Mouse (Mus musculus) liver, embryonic 13.5 days (tissue): ENCODE measurements at regions not wholly inside any gene's neighbourhood (a gene's known extent, or its start where the extent isn't known, plus 50 kb on each side); places are given as distances from the start of the nearest gene placed in this dataset.

ENCODE experiments used
- ATAC-seq: fragments of 200-750 bp; cut with Nextera tagmentation; 2 replicates; pipeline ENCODE4 v1.8.0; 2017; ENCODE audit warnings: low read depth, mild to moderate bottlenecking, moderate number of reproducible peaks, moderate library complexity
- DNase-seq: peaks from one replicate; pipeline ENCODE4 v3.0.0; 2022
- H3K27ac ChIP-seq: fragments of 300-500 bp; sonication (generic); 2 replicates; pipeline ENCODE4 v1.5.1; 2015; ENCODE audit warnings: moderate library complexity, mild to moderate bottlenecking, inconsistent platforms
- H3K27me3 ChIP-seq: fragments of 300-500 bp; sonication (generic); 2 replicates; pipeline ENCODE4 v1.6.1; 2015; ENCODE audit warnings: mild to moderate bottlenecking, inconsistent platforms
- H3K36me3 ChIP-seq: fragments of 300-500 bp; sonication (generic); 2 replicates; pipeline ENCODE4 v1.6.1; 2015; ENCODE audit warnings: mild to moderate bottlenecking, inconsistent platforms
- H3K4me1 ChIP-seq: fragments of 300-500 bp; sonication (generic); replicated peaks from 2 replicates; pipeline ENCODE4 v1.6.1; 2015; ENCODE audit warnings: inconsistent platforms
- H3K4me2 ChIP-seq: fragments of 300-500 bp; sonication (generic); 2 replicates; pipeline ENCODE4 v1.6.1; 2015; ENCODE audit warnings: inconsistent platforms, mild to moderate bottlenecking, moderate library complexity
- H3K4me3 ChIP-seq: fragments of 300-500 bp; sonication (generic); replicated peaks from 2 replicates; pipeline ENCODE4 v1.5.1; 2015; ENCODE audit warnings: mild to moderate bottlenecking, inconsistent platforms
- H3K9ac ChIP-seq: fragments of 300-500 bp; sonication (generic); 2 replicates; pipeline ENCODE4 v1.6.1; 2015; ENCODE audit warnings: mild to moderate bottlenecking, inconsistent platforms
- H3K9me3 ChIP-seq: fragments of 300-500 bp; sonication (generic); replicated peaks from 2 replicates; pipeline ENCODE4 v1.6.1; 2016; ENCODE audit warnings: inconsistent platforms
- WGBS: fragments of 180-500 bp; shearing (Covaris S2); methylation state at CpG from one replicate; pipeline ENCODE4 v1.1.7; 2015; ENCODE audit not compliant: insufficient replicate concordance; 5-methylcytosine and 5-hydroxymethylcytosine counted together

DNA sequence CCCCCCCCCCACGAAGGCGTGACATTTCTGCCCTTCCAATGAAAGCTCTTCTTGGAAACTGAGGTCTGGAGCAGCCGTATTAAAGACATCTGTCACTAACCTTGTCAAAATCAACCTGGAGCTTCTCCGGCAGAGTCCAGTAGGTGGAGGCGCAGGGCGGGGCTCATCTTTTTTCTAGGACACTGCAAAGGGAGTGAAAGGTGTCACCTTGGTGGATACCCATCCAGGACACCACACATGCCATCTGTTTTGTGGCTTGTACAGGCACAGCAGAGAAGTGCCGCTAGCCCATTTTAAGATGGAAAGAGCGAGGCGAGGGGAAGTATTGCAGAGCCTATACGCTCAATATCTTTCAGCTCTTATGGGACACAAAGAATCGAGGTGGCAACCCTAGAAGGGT, 184.5 kb upstream of the Zfp618 start:
- H3K4me1 ChIP-seq: no peaks in the 10 kb centered on the region
- no peak for DNase-seq
- 36% methylated on average over 11 of the region's 11 CpGs for WGBS
- H3K4me2 ChIP-seq: peak overlapping the region; percentile 51
- H3K27ac ChIP-seq: no peak overlapping the region
- H3K9ac ChIP-seq: no peak overlapping the region
- peaks cover 12% of the 10 kb centered on the region; the same call in 1 of the 2 replicates for H3K27me3 ChIP-seq
- H3K36me3 ChIP-seq: no peaks in the 10 kb centered on the region
- H3K4me3 ChIP-seq: peak overlapping the region; percentile 39
- no peak for ATAC-seq
- H3K9me3 ChIP-seq: no peaks in the 10 kb centered on the region

DNA sequence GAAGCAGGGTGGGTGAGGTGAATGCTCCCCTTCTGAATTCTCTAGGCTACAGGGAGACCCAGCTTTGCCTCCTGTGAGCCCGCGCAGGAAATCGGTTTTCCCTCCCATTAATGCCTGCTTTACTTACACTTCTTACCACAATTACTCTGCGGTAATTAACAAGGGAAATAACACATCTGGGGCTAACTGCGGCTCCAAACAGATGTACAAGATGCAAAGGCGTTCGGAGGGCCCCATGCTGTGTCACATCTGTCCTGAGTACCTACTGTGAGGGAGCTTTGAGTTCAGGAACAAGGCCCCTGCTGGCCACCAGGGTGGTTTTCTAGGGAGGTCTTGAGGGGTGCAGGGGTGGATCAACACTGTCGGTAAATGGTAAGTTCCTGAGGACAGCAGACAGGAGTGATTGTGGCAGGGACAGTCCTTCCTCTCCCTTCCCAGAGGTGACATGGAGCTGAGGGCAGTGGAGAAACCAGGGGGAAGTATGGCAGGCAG, 184.0 kb upstream of the Zfp618 start:
- no peak overlapping the region for H3K4me3 ChIP-seq
- DNase-seq: no peak
- no peaks in the 10 kb centered on the region for H3K9me3 ChIP-seq
- H3K4me1 ChIP-seq: no peaks in the 10 kb centered on the region
- H3K27me3 ChIP-seq: peaks cover 12% of the 10 kb centered on the region; the same call in 1 of the 2 replicates
- H3K4me2 ChIP-seq: no peak overlapping the region
- no peak overlapping the region for H3K9ac ChIP-seq
- no peaks in the 10 kb centered on the region for H3K36me3 ChIP-seq
- 19% methylated on average over 8 of the region's 8 CpGs for WGBS
- no peak overlapping the region for H3K27ac ChIP-seq
- no peak for ATAC-seq

DNA sequence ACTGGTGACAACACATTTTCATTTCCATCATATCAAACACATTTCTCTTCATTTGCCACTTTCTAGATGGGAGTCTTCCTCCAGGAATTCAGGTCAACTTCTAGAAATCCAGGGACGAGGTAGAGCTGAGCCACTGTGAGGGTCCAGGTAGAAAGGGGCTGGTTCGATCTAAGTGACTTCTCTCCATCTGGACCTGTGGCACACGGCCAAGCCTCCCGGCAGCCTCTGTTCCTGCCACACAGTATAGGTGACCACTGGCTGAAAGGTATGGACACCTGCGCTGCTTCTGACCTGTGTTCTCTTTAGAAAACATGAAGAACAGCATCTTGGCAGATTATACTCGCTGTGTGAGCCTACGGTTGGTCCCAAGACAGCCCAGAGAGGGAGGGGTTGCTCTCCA, 179.7 kb upstream of the Zfp618 start:
- H3K4me2 ChIP-seq: no peak overlapping the region
- H3K9ac ChIP-seq: no peak overlapping the region
- no peaks in the 10 kb centered on the region for H3K9me3 ChIP-seq
- DNase-seq (no peak), ATAC-seq (no peak)
- WGBS: 75% methylated on average over 7 of the region's 7 CpGs
- H3K27ac ChIP-seq: no peak overlapping the region
- H3K4me3 ChIP-seq: no peak overlapping the region
- peaks cover 12% of the 10 kb centered on the region; the same call in 1 of the 2 replicates for H3K27me3 ChIP-seq
- H3K4me1 ChIP-seq: no peaks in the 10 kb centered on the region
- H3K36me3 ChIP-seq: no peaks in the 10 kb centered on the region

DNA sequence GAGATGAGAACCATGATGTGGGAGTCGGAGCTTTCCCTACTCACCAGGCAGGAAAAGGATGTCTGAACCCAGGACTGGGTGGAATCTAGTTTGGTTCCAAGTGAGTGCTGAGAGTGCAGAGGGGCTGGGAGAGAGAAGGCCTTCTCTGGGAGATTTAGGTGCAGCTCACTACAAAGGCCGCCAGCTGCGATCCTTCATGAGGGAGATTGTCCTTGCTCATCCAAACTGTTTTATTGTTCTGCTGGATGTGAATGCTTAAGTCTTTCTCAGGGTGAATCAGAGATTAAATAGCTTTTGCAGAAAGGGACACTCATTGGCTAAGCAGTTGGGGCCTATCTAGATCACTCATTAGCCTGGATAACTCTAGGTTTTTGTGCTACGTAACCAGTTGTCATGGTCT, 175.7 kb upstream of the Zfp618 start:
- Histone ChIP-seq H3K4me2 (no peak overlapping the region), H3K4me1 (no peaks in the 10 kb centered on the region), H3K27me3 (no peaks in the 10 kb centered on the region), H3K4me3 (no peak overlapping the region), H3K36me3 (no peaks in the 10 kb centered on the region), H3K9me3 (no peaks in the 10 kb centered on the region), H3K27ac (no peak overlapping the region), H3K9ac (no peak overlapping the region)
- DNase-seq (no peak), ATAC-seq (no peak)
- WGBS: 70% methylated on average over 4 of the region's 4 CpGs

DNA sequence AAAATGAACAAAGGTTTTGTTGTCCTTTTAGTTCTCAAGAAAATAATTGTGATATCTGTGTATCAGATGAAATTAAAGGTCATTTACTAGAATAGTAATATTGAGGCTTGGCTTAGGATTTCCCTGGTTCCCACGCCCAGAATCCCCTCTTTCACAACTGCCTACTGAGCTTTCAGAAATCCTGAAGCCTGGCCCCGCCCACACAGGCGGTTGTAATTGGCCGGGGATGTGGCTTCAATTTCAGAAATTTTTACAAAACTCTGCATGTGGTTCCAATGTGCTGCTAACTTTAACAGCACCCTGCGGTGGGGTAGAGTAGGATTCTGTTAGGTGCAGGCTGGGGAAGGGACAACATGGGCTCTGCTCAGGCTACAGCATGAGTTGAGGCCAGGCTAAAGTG, 171.8 kb upstream of the Zfp618 start:
- WGBS: 45% methylated on average over 5 of the region's 5 CpGs
- H3K9me3 ChIP-seq: no peaks in the 10 kb centered on the region
- no peak overlapping the region for H3K27ac ChIP-seq
- no peaks in the 10 kb centered on the region for H3K36me3 ChIP-seq
- H3K4me3 ChIP-seq: no peak overlapping the region
- ATAC-seq: no peak
- no peaks in the 10 kb centered on the region for H3K4me1 ChIP-seq
- DNase-seq: no peak
- H3K27me3 ChIP-seq: no peaks in the 10 kb centered on the region
- H3K9ac ChIP-seq: no peak overlapping the region
- H3K4me2 ChIP-seq: no peak overlapping the region

DNA sequence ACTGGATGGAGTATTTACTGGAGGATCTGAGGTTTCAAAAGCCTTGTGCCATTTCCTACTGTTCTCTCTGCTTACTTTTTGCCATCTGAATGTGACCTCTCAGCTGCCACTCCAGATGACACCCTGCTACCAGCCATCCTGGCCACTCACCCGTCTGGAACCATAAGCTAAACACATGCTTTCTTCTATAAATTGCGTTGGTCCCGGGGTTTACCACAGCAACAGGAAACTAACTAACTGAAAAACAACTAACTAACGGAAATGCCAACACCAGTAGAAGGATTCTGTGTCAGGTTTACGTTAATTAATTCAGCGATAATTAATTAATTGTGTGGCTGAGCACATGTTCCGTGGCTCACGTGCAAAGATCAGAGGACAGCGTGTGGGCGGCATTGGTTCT, 169.8 kb upstream of the Zfp618 start:
- no peak for DNase-seq
- Histone ChIP-seq H3K4me2 (no peak overlapping the region), H3K9ac (no peak overlapping the region), H3K36me3 (no peaks in the 10 kb centered on the region), H3K4me3 (no peak overlapping the region), H3K4me1 (no peaks in the 10 kb centered on the region), H3K9me3 (no peaks in the 10 kb centered on the region), H3K27me3 (no peaks in the 10 kb centered on the region), H3K27ac (no peak overlapping the region)
- no peak for ATAC-seq
- 57% methylated on average over 10 of the region's 10 CpGs for WGBS

DNA sequence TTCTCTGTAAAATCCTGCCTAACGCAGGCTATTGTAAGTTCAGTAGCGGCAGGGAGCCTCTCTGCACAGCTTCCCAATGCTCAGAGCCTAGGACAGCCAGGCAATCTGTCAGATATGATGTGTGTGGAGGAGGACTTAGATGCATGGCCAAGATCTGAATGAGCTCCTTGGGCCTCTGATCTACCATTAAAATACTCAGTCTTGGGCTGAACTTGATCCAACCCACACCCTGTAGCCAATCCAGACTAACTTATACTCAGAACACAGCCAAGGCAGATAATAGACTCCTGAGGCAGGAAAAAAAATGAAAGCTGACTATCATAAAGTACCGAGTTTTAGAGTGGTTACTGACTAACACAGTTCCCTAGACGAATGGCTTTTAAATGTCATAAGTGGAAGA, 165.4 kb upstream of the Zfp618 start:
- H3K9me3 ChIP-seq: no peaks in the 10 kb centered on the region
- no peak overlapping the region for H3K4me3 ChIP-seq
- no peak overlapping the region for H3K4me2 ChIP-seq
- no peak overlapping the region for H3K9ac ChIP-seq
- H3K36me3 ChIP-seq: no peaks in the 10 kb centered on the region
- ATAC-seq (no peak), DNase-seq (no peak)
- no peak overlapping the region for H3K27ac ChIP-seq
- H3K27me3 ChIP-seq: no peaks in the 10 kb centered on the region
- H3K4me1 ChIP-seq: no peaks in the 10 kb centered on the region
- WGBS: 62% methylated on average over 4 of the region's 4 CpGs

DNA sequence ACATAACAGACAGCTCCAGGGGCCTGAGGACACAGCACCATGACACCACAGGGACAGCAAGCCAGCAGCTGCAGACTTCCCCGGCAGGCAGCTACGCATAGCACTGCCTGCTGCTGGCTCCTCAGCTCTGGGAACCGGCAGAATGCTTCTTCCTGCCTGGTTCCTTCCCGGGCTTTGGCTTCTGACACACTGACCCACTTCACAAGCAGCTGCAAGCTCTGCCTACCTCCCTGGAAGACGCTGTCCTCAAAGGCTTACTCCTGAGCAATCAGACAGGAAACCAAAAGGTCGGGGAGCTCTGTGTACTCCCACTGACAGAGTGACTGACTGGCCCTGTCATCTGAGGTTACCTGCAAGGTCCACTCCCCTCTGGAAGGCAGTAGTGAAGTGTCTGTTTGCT, 159.5 kb upstream of the Zfp618 start:
- ATAC-seq (no peak), DNase-seq (no peak)
- H3K4me2 ChIP-seq: no peak overlapping the region
- H3K27ac ChIP-seq: no peak overlapping the region
- WGBS: 6% methylated on average over 6 of the region's 6 CpGs
- peaks cover 11% of the 10 kb centered on the region; the same call in 1 of the 2 replicates for H3K4me1 ChIP-seq
- H3K36me3 ChIP-seq: no peaks in the 10 kb centered on the region
- H3K9ac ChIP-seq: no peak overlapping the region
- H3K9me3 ChIP-seq: no peaks in the 10 kb centered on the region
- H3K4me3 ChIP-seq: no peak overlapping the region
- no peaks in the 10 kb centered on the region for H3K27me3 ChIP-seq

DNA sequence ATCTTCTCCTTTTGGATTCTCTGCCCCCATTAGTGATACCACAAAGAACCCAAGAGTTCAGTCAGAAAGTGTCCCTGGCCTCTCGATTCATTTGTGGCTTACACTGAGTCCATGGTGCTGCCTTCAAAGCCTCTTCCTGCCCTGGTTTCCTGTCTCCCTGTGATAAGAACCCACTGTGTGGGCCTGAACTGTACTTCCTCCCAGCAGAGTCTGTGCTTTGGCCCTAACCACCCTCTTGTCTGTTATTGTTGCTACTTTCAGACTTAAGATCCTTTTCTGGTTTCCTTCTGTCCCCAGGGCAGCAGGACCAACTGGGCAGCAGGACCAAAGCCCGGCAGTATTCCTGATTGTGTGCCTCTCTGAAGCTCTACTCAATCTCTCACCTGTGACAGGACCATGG, 158.6 kb upstream of the Zfp618 start:
- Histone ChIP-seq H3K27me3 (no peaks in the 10 kb centered on the region), H3K9ac (no peak overlapping the region), H3K4me2 (no peak overlapping the region), H3K9me3 (no peaks in the 10 kb centered on the region), H3K4me3 (no peak overlapping the region), H3K4me1 (peaks cover 11% of the 10 kb centered on the region; the same call in 1 of the 2 replicates), H3K36me3 (no peaks in the 10 kb centered on the region), H3K27ac (no peak overlapping the region)
- DNase-seq: peak; percentile 5
- ATAC-seq: peak; percentile 57
- WGBS: 2% methylated on average over 2 of the region's 2 CpGs

DNA sequence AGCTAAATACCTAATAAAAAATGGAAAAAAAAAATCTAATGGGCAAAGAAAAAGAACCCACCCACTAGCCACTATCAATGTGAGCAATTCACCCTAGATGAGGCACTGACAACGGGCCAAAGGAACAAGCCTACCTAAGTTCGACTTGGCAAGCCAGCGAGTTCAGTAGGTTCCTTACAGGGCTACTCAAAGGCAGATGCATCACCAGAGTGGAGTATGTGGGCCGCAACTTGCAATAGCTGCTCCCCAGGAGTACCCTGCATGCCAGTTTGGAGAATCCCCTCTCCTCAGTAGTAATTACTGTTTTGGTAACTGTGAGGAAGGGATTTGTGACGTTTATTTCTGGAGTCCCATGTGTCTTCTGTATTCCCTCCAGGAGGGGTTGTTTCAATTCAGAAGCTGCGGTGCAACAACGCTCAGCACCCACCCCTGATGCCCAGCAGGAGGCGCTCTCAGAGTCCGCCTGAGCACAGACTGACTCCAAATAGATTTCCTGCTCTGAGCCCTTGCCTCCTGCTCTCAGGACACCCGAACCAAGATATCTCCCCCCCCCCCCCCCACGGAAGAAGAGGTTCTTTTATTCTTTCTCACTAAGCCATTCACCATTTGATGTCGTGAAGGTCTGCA, 157.3 kb upstream of the Zfp618 start:
- Histone ChIP-seq H3K27ac (no peak overlapping the region), H3K36me3 (no peaks in the 10 kb centered on the region), H3K4me3 (no peak overlapping the region), H3K4me1 (peaks cover 11% of the 10 kb centered on the region; the same call in 1 of the 2 replicates), H3K27me3 (no peaks in the 10 kb centered on the region), H3K9me3 (no peaks in the 10 kb centered on the region), H3K9ac (no peak overlapping the region), H3K4me2 (no peak overlapping the region)
- WGBS: 51% methylated on average over 12 of the region's 12 CpGs
- DNase-seq (no peak), ATAC-seq (no peak)

DNA sequence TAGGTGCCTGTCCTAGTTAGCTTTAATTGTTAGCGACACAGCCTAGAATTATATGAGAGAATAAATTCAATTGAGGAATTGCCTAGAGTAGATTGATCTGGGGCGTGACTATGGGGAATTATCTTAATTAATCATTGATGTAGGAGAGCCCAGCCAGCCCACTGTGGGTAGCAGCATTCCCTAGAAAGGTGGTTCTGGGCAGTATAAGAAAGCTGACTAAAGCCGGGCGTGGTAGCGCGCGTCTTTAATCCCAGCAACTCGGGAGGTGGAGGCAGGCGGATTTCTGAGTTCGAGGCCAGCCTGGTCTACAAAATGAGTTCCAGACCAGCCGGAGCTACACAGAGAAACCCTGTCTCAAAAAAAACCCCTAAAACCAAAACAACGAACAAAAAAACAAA, 156.8 kb upstream of the Zfp618 start:
- no peak overlapping the region for H3K27ac ChIP-seq
- WGBS: 82% methylated on average over 12 of the region's 12 CpGs
- H3K4me1 ChIP-seq: peaks cover 11% of the 10 kb centered on the region; the same call in 1 of the 2 replicates
- DNase-seq: no peak
- no peaks in the 10 kb centered on the region for H3K36me3 ChIP-seq
- H3K27me3 ChIP-seq: no peaks in the 10 kb centered on the region
- H3K4me3 ChIP-seq: no peak overlapping the region
- ATAC-seq: no peak
- H3K9ac ChIP-seq: no peak overlapping the region
- H3K9me3 ChIP-seq: no peaks in the 10 kb centered on the region
- H3K4me2 ChIP-seq: no peak overlapping the region

DNA sequence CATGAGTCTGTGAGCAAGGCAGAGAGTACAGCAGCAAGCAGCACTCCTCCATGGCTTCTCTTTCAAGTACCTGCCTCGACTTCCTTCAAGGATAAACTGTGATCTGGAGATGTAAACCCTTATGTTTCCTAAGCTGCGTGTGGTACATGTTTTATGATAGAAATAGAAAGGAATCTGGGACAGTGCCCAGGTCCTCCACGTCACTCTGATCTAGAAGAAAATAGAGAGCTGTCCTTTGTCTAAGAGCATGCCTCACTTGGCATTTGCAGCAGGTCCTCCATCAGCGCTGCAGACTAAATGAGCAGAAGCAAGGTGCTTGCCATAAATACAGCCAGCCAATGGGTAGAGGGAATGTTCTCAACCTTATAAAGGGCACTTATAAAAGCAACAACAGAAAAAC, 156.3 kb upstream of the Zfp618 start:
- DNase-seq: no peak
- H3K4me1 ChIP-seq: peaks cover 11% of the 10 kb centered on the region; the same call in 1 of the 2 replicates
- 59% methylated on average over 4 of the region's 4 CpGs for WGBS
- H3K27me3 ChIP-seq: no peaks in the 10 kb centered on the region
- no peak for ATAC-seq
- no peak overlapping the region for H3K27ac ChIP-seq
- H3K4me2 ChIP-seq: no peak overlapping the region
- no peak overlapping the region for H3K9ac ChIP-seq
- H3K4me3 ChIP-seq: no peak overlapping the region
- no peaks in the 10 kb centered on the region for H3K9me3 ChIP-seq
- no peaks in the 10 kb centered on the region for H3K36me3 ChIP-seq
